8 mouse cellular contexts compared by ENCODE assay signal in genomic region chr14:33447027-33447569, GRCm38 (mm10). TPM values are rescaled to one million over a fixed set of nuclear protein-coding genes. Genes with fewer than 3 reads are reported as not detected.
DNase-seq lines count a peak whose midpoint lies in the region; ATAC-seq and TF ChIP-seq lines count a peak whose summit lies in the region.

TSS of gene Mapk8 (minus strand) at chr14:33447158.

- under 1% methylated on average over 68 of the region's 70 CpGs for WGBS in forebrain, embryonic 15.5 days
- WGBS in lung, embryonic 14.5 days, result 0% methylated on average over 64 of the region's 70 CpGs
- under 1% methylated on average over 65 of the region's 70 CpGs for WGBS in olfactory bulb, adult 2 months
- WGBS in thymus, adult 2 months, result under 1% methylated on average over 69 of the region's 70 CpGs

- peak; percentile 98 for ATAC-seq in forebrain, embryonic 15.5 days (replicated peaks)
- peak; percentile 97 for ATAC-seq in lung, embryonic 14.5 days (ENCODE audit: insufficient read depth)

- H3K9ac ChIP-seq in forebrain, embryonic 15.5 days (replicated peaks), result peak within 1 kb of the TSS; percentile 88
- H3K9ac ChIP-seq in lung, embryonic 14.5 days, result peak within 1 kb of the TSS; percentile 94

- no peaks in the 10 kb centered on the region for H3K27me3 ChIP-seq in forebrain, embryonic 15.5 days
- no peaks in the 10 kb centered on the region for H3K27me3 ChIP-seq in lung, embryonic 14.5 days (ENCODE audit: insufficient read depth, low read length)
- no peaks in the 10 kb centered on the region for H3K27me3 ChIP-seq in thymus, adult 2 months (ENCODE audit: control insufficient read depth, insufficient read depth, low read length)

- peak within 1 kb of the TSS; percentile 89 for H3K4me3 ChIP-seq in forebrain, embryonic 15.5 days
- peak within 1 kb of the TSS; percentile 76 for H3K4me3 ChIP-seq in layer of hippocampus, adult 2 months
- H3K4me3 ChIP-seq in lung, embryonic 14.5 days (ENCODE audit: low read depth, low read length), result peak within 1 kb of the TSS; percentile 92
- H3K4me3 ChIP-seq in olfactory bulb, adult 2 months (ENCODE audit: insufficient read depth, low read depth, low read length), result peak within 1 kb of the TSS; percentile 72
- H3K4me3 ChIP-seq in thymus, adult 2 months (ENCODE audit: control insufficient read depth, insufficient read depth, low read length), result peak within 1 kb of the TSS; percentile 85

- TF ChIP-seq CTCF in layer of hippocampus, adult 2 months (conservative IDR thresholded peaks at IDR 0.05), result peak; percentile 46
- TF ChIP-seq CTCF in lung, embryonic 14.5 days (IDR thresholded peaks at IDR 0.05; ENCODE audit: low read depth), result no peak
- no peak for TF ChIP-seq CTCF in olfactory bulb, adult 2 months (IDR thresholded peaks at IDR 0.05; ENCODE audit: insufficient read depth, low read depth, low read length)
- TF ChIP-seq CTCF in thymus, adult 2 months (IDR thresholded peaks at IDR 0.05; ENCODE audit: borderline replicate concordance, control insufficient read depth, extremely low read depth, insufficient read depth, low read length, poor library complexity), result peak; percentile 64; the same call in 1 of the 2 replicates

- peak within 1 kb of the TSS; percentile 90 for H3K27ac ChIP-seq in forebrain, embryonic 15.5 days (replicated peaks)
- H3K27ac ChIP-seq in layer of hippocampus, adult 2 months, result peak within 1 kb of the TSS; percentile 97
- peak within 1 kb of the TSS; percentile 93 for H3K27ac ChIP-seq in lung, embryonic 14.5 days (ENCODE audit: low read depth)
- H3K27ac ChIP-seq in olfactory bulb, adult 2 months (ENCODE audit: insufficient read depth, low read depth, low read length), result 0 out of 2 replicates have a peak within 1 kb of the TSS, but pooled peaks have one; percentile 66
- H3K27ac ChIP-seq in thymus, adult 2 months (ENCODE audit: control insufficient read depth, insufficient read depth, low read length), result no peak within 1 kb of the TSS

- DNase-seq in ES-CJ7 (ENCODE audit: low read depth, low spot score), result peak; percentile 91
- DNase-seq in cerebellum, adult 11 months, result peak; percentile 96
- DNase-seq in heart, postnatal 36 days, result peak; percentile 98 to 99
- peak; percentile 96 to 97 for DNase-seq in layer of hippocampus, adult 2 months (ENCODE audit: low spot score in 2 of 2)
- peak; percentile 98 for DNase-seq in lung, embryonic 14.5 days
- DNase-seq in thymus, adult 2 months, result peak; percentile 99

- intact Hi-C loops in heart, postnatal 36 days (cut with DNase I), result no loop called here

- no peaks in the 10 kb centered on the region for H3K9me3 ChIP-seq in forebrain, embryonic 15.5 days
- no peaks in the 10 kb centered on the region for H3K9me3 ChIP-seq in lung, embryonic 14.5 days (ENCODE audit: low read depth, low read length)

- peak within 1 kb of the TSS; percentile 59 for H3K4me2 ChIP-seq in forebrain, embryonic 15.5 days (replicated peaks)
- H3K4me2 ChIP-seq in lung, embryonic 14.5 days, result peak within 1 kb of the TSS; percentile 64

- peak; percentile 92 for TF ChIP-seq POLR2A in olfactory bulb, adult 2 months (IDR thresholded peaks at IDR 0.05; ENCODE audit: insufficient read depth, low read depth, low read length)
- peak; percentile 83 for TF ChIP-seq POLR2A in thymus, adult 2 months (IDR thresholded peaks at IDR 0.05; ENCODE audit: control insufficient read depth, extremely low read depth, insufficient read depth, low read length, poor library complexity)

- H3K4me1 ChIP-seq in forebrain, embryonic 15.5 days, result peaks cover 35% of the 10 kb centered on the region
- no peaks in the 10 kb centered on the region for H3K4me1 ChIP-seq in lung, embryonic 14.5 days (ENCODE audit: insufficient read depth)
- peaks cover 2% of the 10 kb centered on the region; the same call in 1 of the 2 replicates for H3K4me1 ChIP-seq in olfactory bulb, adult 2 months (ENCODE audit: control insufficient read depth, insufficient read depth, low read length)
- no peaks in the 10 kb centered on the region; the same call in 1 of the 2 replicates for H3K4me1 ChIP-seq in thymus, adult 2 months (replicated peaks; ENCODE audit: control insufficient read depth, insufficient read depth, low read length)

- no peaks in the 10 kb centered on the region for H3K36me3 ChIP-seq in forebrain, embryonic 15.5 days
- H3K36me3 ChIP-seq in lung, embryonic 14.5 days (ENCODE audit: insufficient read depth), result no peaks in the 10 kb centered on the region
- no peaks in the 10 kb centered on the region for H3K36me3 ChIP-seq in thymus, adult 2 months (ENCODE audit: control insufficient read depth, insufficient read depth, low read length)

RNA-seq across cellular contexts. Expression of gene Mapk8, which starts in this region (rescaled TPM):
- 37.6 and 41.6 TPM in 2 replicates for polyA plus RNA-seq in forebrain, embryonic 15.5 days (2015; fragmentation: Nextera tagmentation; extraction: Ambion mirVana)
- total RNA-seq in heart, postnatal 36 days (2021), result 10 to 100 TPM; 27.3 to 28.9 TPM
- total RNA-seq in layer of hippocampus, adult 2 months (2021), result 10 to 100 TPM; 76.9 to 80.6 TPM
- 17.1 and 17.5 TPM in 2 replicates for polyA plus RNA-seq in lung, embryonic 14.5 days (2014; fragmentation: Nextera tagmentation; extraction: Ambion mirVana)
- 217 TPM in 1 of 2 replicates, not detected in the other for polyA plus RNA-seq in olfactory bulb, adult 2 months (2012; ENCODE audit: insufficient read depth, insufficient read length, low replicate concordance, missing spikeins)
- polyA plus RNA-seq in thymus, adult 2 months (2012; rRNA removed), result 11.9 and 15.2 TPM in 2 replicates

Comparison
In these comparisons a context has a peak if more than half of its experiments do, and no peak if none do; other contexts are left out.
1. CTCF ChIP-seq: peak in layer of hippocampus, adult 2 months (single experiment) and thymus, adult 2 months (single experiment); none in lung, embryonic 14.5 days (single experiment) and olfactory bulb, adult 2 months (single experiment).
2. Peak in every context shown above with its lines, with median percentiles within 50 percentile points of each other: DNase-seq and H3K4me3 ChIP-seq.